Mouse (Mus musculus): Measurements from ENCODE around the gene St7.

Gene St7

DNA sequence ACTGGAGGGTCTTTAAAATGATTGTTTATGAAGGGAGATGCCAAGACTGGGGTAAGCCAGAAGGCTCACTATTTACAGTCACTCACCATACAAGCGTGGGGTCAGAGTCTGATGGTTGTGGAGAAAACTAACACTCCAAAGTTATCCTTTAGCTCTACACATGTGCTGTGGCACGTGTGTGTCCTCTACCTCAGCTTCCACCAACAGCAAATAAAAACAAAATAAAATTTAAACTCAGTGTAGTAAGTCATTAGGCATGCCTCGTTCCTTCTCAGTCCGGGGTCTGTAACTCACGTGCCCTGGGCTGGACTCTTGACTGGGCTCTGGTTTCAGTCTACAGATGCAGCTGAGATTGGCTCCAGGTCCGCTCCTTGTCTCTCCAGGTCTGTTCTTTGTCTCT, 27.3 kb downstream of the St7 start:
- no peak for DNase-seq

DNA sequence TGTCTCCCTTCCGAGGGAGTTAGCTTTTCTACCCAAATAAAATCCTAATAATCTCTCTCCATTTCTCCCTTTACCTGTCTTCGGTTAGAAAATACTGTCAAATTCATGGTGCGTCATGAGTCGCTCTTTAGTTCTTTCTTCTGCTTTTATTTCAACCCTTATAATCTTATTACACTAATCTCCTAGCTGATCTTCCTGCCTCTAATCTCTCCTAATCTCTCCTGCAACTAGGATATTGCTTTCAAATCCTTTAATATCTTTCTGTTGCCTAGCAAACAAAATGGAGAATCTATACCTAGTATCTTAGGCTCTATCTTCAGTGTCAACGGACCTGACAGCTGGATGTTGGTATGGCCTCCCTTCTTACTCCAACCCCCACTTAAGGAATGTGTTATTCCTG, 29.0 kb downstream of the St7 start:
- DNase-seq: no peak

DNA sequence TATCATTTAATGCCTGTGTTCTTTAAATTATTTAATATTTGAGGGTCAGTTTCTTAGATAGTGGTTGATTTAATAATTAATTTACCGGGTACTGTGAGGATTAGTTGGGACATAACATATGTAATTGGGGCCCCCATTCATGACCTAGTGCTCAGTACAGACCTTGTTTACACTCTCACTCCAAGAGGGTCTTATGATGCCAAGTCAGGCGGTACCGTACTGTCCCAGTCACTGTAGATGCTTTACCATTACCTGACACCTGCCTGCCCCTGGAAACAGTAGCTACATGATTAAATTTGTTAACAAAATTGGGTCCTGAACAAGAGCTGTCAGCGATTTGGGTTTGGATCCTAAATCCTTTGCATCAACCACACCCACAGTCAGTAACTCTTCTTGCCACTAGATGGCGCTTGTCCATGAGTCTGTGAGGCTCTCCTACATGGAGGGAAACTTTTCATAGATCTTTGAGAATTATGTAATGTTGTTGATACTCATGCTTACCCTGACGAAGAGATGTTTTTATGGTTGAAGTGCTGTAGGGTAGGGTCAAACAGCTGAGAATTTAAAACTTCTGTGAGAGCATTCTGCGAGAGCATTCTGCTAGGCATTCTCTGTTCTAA, 33.2 kb downstream of the St7 start:
- peak; percentile 48 for DNase-seq

DNA sequence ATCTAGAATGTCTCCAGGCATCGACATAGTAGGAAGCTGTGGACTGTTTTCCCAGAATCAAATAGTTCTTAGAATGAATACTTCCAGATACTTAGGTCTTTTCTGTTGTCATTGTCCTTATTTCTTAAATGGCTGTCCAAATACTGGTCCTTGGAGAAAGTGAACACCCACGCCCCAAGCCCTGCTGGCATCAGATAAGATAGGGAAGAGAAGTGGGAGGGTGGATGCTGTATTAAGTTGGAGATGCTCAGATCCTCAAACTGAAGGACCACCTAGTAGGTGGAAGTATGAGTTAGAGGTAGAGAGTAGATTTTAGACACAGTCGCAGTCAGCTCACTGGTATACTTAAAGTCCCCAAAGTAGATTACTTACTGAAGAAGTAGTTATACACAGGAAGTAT, 34.5 kb downstream of the St7 start:
- no peak for DNase-seq

DNA sequence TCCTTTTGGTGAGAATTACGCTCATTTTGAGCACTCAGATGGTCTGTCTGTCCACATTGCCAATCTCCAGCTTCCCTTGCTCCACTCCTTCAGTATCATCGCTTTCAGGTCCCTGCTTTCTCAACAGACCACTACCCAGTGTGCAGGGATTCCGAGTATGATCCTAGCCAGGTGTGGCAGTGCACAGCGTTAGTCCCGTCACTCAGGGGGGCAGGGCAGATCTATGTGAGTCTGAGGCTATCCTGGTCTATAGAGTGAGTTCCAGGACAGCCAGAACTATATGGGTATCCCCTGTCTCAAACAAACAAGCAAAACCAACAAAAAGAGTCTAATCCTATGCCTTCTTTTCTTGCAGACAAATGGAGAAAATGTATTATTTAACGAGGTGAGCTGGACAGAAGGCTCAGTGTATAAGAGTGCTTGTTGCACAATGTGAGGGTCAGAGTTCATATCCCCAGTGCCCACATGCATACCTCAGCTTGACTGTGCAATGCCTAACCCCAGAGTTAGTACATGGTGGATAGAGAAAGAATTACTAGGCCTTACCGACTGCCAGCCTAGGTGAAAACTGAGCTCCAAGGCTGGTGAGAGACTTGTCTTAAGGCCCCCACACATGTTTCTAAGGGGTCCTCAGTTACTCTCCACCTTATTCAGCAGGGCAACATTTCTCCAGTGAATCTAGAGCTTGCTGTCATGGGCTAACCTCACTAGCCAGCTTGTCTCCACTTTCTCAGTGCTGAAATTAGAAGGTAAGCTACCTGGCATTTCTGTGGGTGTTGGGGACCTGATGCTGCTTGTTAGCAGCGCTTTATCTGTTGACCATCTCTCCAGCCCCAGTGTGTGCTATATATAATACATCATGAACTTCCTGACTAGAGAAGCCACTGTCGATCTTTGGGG, 35.4 kb downstream of the St7 start:
- no peak for DNase-seq

DNA sequence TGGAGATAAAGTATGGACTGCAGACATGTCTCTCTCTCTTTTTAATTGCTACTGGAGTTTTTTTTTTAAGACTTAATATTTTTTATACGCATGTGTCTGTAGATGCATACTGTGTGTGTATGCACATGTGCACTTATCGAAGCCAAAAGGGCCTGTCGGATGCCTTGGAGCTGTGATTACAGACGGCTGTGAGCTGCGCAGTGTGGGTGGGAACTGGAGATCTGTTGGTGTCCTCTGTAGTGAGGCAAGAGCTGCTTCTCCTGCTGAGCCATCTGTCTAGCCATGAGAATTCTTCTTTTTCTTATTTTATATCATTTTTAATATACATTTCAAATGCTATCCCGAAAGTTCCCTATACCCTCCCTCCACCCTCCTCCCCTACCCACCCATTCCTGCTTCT, 37.4 kb downstream of the St7 start:
- DNase-seq: peak; percentile 90

DNA sequence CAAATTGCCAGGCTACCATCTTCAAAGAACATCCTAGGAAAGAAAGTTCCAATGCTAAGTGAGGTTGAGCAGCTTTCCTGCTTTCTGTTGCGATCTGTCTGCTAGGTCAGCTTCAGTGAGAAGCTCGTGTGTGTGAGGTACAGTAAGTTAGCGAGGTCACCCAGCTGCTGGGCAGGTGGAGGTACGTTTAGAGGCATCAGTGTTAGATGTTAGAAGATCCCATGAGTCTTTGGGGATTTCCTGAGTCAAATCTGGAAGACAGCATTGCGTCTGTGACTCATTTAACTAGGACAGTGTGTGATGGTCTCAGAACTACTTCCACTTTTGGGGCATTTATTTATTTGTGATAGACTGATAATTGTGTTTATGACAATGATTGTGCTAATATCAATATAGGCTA, 39.0 kb downstream of the St7 start:
- DNase-seq: no peak

DNA sequence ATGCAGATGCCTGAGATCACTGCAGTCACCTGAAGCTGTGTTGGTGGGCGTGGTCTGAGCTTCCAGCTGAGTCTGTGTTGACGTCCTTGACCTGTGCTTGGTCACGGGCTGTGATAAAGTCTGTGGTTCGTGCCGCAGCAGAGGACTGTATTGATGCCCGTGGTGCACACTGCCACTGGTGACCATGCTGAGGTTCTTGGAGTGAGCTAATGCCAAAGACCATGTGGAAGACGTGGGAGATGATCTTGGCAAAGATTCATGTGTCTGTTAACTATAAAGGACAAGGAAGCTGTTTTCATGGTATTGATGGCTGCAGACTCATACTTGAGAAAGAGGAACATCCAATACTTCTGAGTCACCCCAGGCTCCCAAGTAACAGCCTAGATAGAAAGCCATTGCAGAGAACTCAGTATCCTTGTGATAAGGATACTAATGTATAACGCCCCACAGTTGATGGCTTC, 41.2 kb downstream of the St7 start:
- DNase-seq: no peak

DNA sequence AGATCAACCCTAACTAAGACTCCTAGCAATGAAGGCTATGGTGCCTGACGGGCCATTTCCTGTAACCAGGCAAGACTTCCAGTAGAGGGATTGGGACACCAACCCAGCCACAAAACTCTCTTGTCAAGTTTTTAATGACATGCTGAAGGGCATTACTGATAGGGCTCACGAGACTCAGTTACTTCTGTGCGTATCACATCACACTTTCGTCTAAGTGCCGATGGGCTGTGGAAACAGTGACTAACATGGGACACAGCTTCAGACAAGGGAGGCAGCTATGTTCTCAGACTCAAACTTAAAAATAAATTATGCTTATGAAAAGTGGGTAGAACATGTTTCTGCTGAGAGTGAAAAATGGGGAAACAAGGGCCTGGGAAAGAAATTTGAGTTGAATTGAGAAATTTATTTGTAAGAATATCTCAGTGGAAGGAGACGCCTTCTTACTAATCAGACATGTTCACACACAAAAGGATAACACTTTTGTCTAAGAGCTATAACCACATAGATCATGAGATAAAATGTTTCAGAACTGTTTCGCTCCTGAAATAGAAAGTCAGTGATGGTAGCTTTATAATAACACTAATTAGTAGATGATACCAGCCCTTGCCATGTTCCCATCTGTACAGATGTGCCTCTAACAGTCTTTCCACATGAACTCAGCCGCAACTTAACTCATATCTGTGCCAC, 44.7 kb downstream of the St7 start:
- no peak for DNase-seq

DNA sequence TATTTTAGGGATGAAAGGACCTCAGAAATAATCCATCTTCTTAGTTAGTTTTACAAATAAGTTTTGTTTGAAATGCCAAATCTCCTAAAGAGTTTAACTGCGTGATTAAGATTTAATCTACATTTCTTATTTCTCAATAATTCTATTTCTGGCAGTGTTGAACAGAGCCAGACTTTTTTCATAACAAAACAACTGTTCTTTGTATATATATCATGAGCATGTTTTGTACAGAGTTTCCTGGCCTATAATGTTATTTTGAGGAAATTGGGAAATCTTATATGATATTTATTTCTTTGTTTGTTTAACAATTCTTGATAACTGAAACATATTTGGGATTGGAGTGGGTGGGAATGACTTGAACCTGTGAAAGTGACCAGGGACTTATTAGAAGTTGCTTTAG, 47.4 kb downstream of the St7 start:
- no peak for DNase-seq

DNA sequence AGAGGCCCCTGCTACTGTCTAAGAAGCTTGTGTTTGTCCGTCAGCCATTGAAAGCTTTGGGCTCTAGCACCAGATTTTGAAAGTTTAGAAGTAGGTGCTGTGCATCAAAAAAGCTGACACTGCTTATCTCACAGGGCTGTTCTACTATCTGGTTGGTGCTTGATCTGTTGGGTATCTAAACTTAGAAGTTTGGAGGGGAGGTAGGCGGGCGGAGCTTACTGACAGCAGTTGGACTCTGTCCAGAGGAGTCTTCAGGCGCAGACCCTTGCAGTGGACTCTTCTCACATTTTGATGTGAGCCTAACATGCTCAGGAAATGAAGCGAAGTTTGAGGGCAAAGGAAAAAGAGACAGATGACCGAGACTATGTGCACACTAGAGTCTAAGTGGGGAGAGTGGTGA, 48.9 kb downstream of the St7 start:
- DNase-seq: no peak

DNA sequence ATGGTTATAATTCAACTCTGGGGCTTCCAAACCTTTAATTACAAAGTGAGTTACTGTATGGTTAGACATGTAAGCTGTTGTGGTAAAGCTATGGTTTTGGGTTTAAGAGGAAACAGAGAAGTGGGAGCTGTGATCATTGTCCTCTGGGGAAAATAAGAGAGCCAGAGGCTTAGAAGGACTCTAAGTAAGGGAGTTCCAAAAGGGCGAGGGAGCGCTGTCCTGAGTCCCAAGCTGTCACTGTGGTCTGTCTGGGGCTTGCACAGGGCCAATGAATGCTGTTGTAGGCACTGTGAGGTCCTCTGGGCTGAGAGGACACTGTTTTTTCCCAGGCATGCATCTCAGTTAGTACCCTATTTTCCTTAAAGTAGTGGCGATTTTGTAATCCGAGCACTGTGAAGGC, 49.5 kb downstream of the St7 start:
- DNase-seq: no peak

DNA sequence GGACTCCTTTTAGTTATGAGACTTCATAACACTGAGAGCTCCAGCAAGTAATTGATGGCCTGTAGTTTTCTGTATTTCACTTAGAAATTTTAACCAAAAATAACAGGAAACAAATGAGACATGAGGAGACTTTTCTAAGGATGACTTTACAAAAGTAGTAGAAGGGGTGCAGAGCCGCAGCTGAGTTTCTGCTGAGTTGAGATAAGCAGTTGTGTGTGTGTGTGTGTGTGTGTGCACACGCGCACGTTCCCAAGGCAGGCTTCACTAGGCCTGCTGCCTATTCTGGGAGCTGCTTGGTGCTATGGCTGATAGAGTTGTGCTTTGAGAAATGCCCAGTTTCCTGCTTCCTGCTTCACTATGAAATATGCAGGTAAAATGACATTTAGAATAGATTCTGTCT, 50.6 kb downstream of the St7 start:
- DNase-seq: no peak

DNA sequence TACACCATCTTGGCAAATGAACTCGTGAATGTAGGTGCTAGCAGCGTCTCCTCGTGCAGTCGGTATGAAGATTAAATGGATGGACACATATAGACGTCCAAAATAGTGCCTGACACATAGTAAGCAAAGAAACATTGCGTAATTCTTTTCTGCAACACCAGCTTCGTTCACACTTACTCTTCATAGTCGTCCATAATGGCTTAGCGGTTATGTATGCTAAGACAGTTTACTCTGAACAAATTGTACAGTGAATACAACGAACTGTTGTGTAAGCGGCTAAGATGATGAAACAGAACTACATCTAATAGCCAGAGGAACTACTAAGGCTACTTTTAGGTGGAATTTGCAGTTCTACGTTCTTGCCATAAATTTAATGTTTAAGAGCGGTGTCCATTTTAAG, 55.0 kb downstream of the St7 start:
- DNase-seq: no peak

DNA sequence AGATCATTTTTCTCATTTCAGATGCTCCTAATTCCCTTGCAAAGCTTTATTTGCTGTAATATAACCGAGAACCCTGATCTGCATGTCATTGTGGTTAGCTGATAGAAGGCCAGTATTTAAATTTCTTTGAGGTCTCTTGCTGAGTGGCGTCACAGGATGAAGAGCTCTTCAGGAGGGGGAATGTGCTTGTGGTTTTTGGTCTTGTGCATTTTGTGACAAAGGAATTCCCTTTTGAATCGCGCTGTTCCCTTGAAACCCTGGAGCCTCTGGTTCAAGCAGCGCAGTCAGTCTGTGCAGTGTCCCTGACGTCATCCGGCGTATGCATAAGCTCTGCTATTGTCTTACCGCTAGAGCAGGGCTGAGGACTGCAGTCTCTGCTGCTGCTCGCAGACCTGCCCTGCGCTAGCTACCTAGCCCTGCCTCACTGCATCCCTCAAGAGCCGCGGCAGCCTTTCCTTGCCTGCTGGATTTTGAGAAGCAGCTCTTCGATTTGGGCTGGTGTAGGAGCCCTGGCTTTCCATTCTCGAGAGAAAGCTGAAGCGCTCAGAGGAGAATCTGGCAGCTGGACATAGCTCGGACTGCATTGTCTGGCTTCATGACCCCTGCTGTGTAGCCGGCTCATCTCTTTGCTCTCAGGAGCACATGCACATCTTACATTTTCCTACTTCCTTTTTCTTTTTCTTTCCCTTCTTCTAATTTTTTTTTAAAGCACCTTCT, 56.3 kb downstream of the St7 start:
- peak; percentile 86 for DNase-seq

DNA sequence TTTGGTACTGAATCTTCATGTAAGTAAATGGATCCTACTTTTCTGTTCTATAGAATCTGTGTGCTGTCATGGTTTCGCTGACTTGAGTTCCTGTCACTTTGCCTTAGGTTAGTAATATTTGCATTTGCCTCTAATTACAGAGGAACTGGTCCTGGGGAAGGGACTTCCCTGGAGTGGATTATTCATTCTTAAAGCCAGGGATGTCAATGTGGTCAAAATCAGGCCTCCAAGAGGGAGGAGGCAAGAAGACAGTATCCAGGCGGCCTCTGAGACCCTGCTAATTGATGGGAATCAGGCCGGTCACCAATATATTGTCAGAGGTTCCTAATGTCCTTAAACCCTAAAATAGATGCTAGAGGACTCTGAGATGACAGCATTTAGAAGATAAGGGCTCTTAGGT, 56.9 kb downstream of the St7 start:
- no peak for DNase-seq

DNA sequence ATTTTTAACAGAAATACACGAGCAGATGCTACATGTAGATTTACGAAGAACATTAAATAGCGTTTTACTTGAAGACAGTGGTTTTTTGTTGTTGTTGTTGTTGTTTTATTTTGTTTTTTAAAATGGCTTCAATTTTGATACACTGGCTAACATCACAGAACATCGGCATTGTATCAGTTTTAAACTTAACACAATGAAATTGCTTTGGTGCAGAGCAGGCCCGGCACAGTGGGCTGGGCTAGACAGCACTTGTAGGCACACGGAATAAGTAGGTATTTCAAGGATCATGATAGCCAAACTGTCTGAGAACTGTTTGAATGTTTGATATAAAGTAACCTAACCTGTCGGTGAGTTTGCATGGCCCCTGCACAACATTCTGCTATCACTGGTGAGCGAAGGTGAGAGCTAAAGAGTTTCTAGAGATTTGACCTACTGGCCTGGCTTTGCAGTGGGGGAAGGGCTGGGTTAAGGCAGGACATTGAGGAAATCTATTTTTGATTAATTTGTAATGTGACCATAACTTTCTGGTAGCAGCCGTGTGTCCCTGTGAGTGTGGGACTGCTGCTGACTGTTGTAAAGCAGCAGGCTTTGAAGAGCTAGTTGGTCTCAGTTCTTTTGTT, 57.4 kb downstream of the St7 start:
- no peak for DNase-seq

DNA sequence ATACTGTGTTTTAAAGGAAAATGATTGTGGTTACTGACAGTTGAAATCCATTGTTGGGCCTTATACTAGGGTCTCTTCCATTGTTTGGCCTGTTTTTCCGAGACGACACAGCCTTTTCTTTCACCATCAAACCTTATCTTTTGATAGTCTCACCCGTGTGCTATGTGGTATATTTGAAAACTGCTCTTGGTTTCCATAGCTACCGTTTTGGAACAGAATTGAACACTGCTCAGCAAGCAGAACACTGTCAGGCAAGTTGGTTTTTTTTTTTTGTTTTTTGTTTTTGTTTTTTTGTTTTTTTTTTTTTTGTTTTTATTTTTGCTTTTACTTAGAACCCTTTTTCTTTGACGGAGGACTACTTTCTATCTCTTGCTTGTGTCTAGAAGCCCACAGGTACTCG, 58.2 kb downstream of the St7 start:
- no peak for DNase-seq

DNA sequence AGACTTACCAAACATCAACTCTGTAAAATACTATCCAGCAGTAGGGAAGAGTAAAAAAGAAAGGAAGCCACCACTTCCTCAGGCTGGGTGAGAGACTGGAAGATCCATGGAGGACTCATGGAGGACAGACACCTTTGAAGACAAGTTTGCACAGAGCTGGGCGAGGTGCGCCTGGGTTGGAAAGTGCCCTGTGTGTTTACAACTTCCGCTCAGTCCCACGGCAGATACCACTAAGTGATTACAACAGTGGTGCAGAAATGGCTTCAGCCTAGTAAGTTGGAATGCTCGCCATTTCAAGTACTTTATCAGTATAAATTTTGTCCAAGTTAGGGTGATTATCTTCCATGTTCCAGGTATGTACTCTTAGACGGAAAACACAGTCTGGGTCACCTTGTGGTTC, 63.2 kb downstream of the St7 start:
- no peak for DNase-seq

DNA sequence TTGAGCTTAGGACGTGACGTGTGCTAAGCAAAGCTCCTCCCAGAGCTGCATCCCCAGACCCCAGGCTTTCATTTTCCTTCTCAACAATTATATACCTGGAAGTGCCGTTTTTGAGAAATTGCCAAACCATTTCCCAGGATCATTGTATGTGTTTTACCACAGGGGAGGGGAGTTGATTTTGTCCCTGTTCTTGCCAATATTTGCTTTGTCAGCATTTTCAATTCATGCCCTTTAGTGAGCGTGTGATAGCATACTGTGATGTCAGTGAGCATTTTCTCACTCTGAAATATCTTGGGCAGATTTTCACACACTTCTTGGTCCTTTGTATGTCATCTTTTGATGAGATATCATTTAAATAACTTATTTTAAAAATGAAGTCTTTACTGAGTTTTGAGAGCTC, 65.8 kb downstream of the St7 start:
- DNase-seq: no peak

DNA sequence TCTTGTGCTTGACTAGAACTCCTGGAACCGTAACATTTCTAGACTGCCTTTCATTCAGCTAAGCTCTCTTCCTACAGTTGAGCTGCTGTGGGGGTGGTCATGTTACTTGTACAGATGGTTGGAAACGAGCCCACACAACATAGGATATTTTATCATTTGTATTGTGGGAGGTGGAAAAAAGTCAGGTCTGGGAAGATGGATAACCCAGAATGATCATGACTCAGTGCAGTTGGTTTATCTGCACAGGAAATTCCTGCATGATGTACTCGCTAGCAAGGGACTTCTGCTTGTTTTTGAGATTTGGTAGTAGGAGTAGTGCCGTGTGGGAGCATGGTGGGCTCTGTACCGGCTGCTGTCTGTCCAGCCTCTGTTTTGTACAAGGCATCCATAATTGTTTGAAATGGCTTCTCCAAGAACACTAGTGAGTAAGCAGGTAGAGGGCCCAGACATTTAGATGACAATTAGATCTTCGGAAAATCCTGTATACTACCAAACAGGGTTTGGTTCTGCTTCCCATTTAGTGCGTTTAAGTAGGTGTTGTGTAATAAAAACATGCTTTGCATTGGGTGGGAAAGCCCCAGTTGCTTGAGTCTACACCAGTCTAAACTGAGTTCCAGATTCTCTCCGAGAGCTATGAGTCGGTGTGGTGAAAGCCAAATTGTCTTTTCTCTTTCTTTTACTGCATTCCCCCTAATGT, 71.4 kb downstream of the St7 start:
- peak; percentile 91 for DNase-seq

DNA sequence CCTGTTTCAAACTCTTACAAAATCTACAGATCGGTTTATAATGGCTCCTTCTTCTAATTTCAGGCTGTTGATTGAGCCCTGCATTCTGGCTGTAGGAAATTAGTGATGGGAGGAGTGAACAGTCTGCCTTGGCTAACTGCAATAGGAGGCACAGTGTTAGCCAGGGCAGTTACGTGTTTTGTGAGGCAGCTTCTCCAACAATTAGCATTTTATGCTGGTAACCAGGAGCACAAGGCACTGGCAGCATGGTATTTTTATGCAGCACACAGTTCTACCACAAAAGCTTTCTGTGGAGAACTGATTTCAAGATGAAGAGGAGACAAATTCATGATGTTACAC, 71.9 kb downstream of the St7 start:
- no peak for DNase-seq

Measured in layer of hippocampus, adult 9-11 months (tissue).